ENCODE assay signal across 9 mouse cellular contexts in the genomic region with DNA sequence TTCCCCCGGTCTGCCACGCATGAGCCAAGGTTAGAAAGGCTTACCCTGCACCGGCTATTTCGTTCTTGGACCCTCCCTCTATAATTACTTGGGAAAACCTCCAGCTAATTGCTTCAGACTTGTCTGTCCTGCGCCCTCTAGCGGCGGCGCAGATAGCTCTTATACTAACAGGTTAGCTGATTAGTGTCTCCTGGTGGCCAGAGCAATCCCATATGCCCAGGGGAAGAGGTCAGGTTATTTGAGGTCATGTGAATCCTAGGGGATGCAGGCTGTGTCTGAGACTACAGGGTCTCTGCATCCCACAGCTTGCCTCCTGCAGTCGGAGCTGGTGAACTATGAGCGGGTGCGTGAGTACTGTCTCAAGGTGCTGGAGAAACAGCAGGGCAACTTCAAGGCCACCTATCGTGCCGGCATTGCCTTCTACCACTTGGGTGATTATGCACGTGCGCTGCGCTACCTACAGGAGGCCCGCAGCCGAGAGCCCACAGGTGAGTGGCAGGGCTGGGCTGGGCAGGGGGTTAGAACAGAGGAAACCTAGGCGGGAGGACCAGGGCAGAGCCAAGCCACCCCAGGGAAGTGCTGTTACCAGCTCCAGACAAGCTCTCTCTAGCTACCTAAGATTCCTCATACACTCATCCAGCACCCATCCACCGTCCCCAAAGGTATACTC. TPM values are rescaled to one million over a fixed set of nuclear protein-coding genes. Genes with fewer than 3 reads are reported as not detected.
DNase-seq lines count a peak whose midpoint lies in the region; ATAC-seq and TF ChIP-seq lines count a peak whose summit lies in the region.
"Had no signal": no experiment of that assay in that cellular context is flagged by ENCODE, and none has a peak within 500 bp of the region (broad histone marks: within the 10 kb centered on the region; RNA-seq: fewer than 3 reads in every experiment).

No protein-coding gene starts in this region.

- H3K9me3 ChIP-seq in E14TG2a.4 (ENCODE audit: low read length), result no peaks in the 10 kb centered on the region
- no peaks in the 10 kb centered on the region for H3K9me3 ChIP-seq in embryonic facial prominence, embryonic 14.5 days (ENCODE audit: control insufficient read depth, low read length)
- H3K9me3 ChIP-seq: megakaryocyte, embryonic 14.5 days had no signal

- no peaks in the 10 kb centered on the region for H3K36me3 ChIP-seq in E14TG2a.4 (ENCODE audit: insufficient read depth, low read length)
- peaks cover 35% of the 10 kb centered on the region for H3K36me3 ChIP-seq in embryonic facial prominence, embryonic 14.5 days (ENCODE audit: control insufficient read depth, insufficient read depth, low read length)

- intact Hi-C loops in heart, postnatal 25 days (cut with DNase I), result no loop called here

- H3K27me3 ChIP-seq in E14TG2a.4 (ENCODE audit: insufficient read depth, low read length), result peaks cover 65% of the 10 kb centered on the region
- peaks cover 45% of the 10 kb centered on the region for H3K27me3 ChIP-seq in embryonic facial prominence, embryonic 14.5 days (replicated peaks; ENCODE audit: control insufficient read depth, insufficient read depth, low read length)

- no peak for ATAC-seq in CD4-positive, CD25-positive, alpha-beta regulatory T cell, adult 4 months
- no peak for ATAC-seq in embryonic facial prominence, embryonic 14.5 days (ENCODE audit: low read depth)

- H3K4me1 ChIP-seq in E14TG2a.4 (replicated peaks; ENCODE audit: low read depth, low read length), result peaks cover 62% of the 10 kb centered on the region
- H3K4me1 ChIP-seq in embryonic facial prominence, embryonic 14.5 days (ENCODE audit: control insufficient read depth, insufficient read depth, low read length), result 0 out of 2 replicates have a peak, but pooled peaks cover 3% of the 10 kb centered on the region

- WGBS in embryonic facial prominence, embryonic 14.5 days, result 65% methylated on average over 19 of the region's 20 CpGs
- 52% methylated on average over 20 of the region's 20 CpGs for WGBS in large intestine, adult 2 months

- peak; percentile 92 for TF ChIP-seq CTCF in E14TG2a.4 (conservative IDR thresholded peaks at IDR 0.05; ENCODE audit: low read length)

- peak overlapping the region; percentile 79 for H3K4me3 ChIP-seq in E14TG2a.4 (replicated peaks; ENCODE audit: low read length)
- no peak overlapping the region for H3K4me3 ChIP-seq in embryonic facial prominence, embryonic 14.5 days (ENCODE audit: low read depth, low read length)

- DNase-seq in CD4-positive, CD25-positive, alpha-beta regulatory T cell, adult 2 months (ENCODE audit: low read depth, low spot score), result peak; percentile 68
- peak; percentile 10 for DNase-seq in embryonic facial prominence, embryonic 14.5 days (ENCODE audit: low spot score)
- peak; percentile 16 for DNase-seq in large intestine, adult 2 months (ENCODE audit: low read depth, low spot score)
- peak; percentile 9 for DNase-seq in lung, postnatal 10 days
- peak; percentile 36 for DNase-seq in skeletal muscle tissue, adult 2 months (ENCODE audit: low read depth, low spot score)
- no peak for DNase-seq in heart, postnatal 25 days (ENCODE audit: low spot score)

- H3K4me2 ChIP-seq in embryonic facial prominence, embryonic 14.5 days (ENCODE audit: low read depth, low read length), result no peak overlapping the region

- H3K9ac ChIP-seq in embryonic facial prominence, embryonic 14.5 days (ENCODE audit: low read depth, low read length), result no peak overlapping the region

- no peak overlapping the region for H3K27ac ChIP-seq in embryonic facial prominence, embryonic 14.5 days (replicated peaks; ENCODE audit: low read depth, low read length)

RNA-seq across cellular contexts. Expression of a gene that starts 1.0 kb away (rescaled TPM):
- not detected for polyA plus RNA-seq in CD4-positive, CD25-positive, alpha-beta regulatory T cell, adult 4 months (2017; shearing (Covaris generic))
- 3.8 and 4.6 TPM in 2 replicates for polyA plus RNA-seq in embryonic facial prominence, embryonic 14.5 days (2014; fragmentation: Nextera tagmentation; extraction: Ambion mirVana)
- 0.12 and 0.38 TPM in 2 replicates for polyA plus RNA-seq in large intestine, adult 2 months (2012; rRNA removed)
- not detected for total RNA-seq in heart, postnatal 25 days (2021)

RNA-seq across cellular contexts. Expression of a gene that starts 19.7 kb away (rescaled TPM):
- 1 to 10 TPM in 1 of 2 experiments, under 1 TPM in 1; 0.76 to 1.5 TPM for polyA plus RNA-seq in CD4-positive, CD25-positive, alpha-beta regulatory T cell, adult 4 months (2017; shearing (Covaris generic))
- polyA plus RNA-seq in embryonic facial prominence, embryonic 14.5 days (2014; fragmentation: Nextera tagmentation; extraction: Ambion mirVana), result 7.2 and 8.0 TPM in 2 replicates
- 10.8 and 11.4 TPM in 2 replicates for polyA plus RNA-seq in large intestine, adult 2 months (2012; rRNA removed)
- total RNA-seq in heart, postnatal 25 days (2021), result 10 to 100 TPM; 21.9 to 22.2 TPM

RNA-seq across cellular contexts. Expression of a gene that starts 34.4 kb away (rescaled TPM):
- 1 to 10 TPM; 3.0 to 3.6 TPM for polyA plus RNA-seq in CD4-positive, CD25-positive, alpha-beta regulatory T cell, adult 4 months (2017; shearing (Covaris generic))
- 3.2 and 3.4 TPM in 2 replicates for polyA plus RNA-seq in embryonic facial prominence, embryonic 14.5 days (2014; fragmentation: Nextera tagmentation; extraction: Ambion mirVana)
- 0.10 TPM in 2 replicates for polyA plus RNA-seq in large intestine, adult 2 months (2012; rRNA removed)
- total RNA-seq in heart, postnatal 25 days (2021), result under 1 TPM; 0.39 to 0.88 TPM
